Mouse (Mus musculus): ENCODE results near the gene Samd9l.
"Not testable (repeated sequence)": the region's sequence is repeated elsewhere in the genome, so short reads cannot be mapped to it uniquely, and the experiment has no call there.

Gene Samd9l

DNA sequence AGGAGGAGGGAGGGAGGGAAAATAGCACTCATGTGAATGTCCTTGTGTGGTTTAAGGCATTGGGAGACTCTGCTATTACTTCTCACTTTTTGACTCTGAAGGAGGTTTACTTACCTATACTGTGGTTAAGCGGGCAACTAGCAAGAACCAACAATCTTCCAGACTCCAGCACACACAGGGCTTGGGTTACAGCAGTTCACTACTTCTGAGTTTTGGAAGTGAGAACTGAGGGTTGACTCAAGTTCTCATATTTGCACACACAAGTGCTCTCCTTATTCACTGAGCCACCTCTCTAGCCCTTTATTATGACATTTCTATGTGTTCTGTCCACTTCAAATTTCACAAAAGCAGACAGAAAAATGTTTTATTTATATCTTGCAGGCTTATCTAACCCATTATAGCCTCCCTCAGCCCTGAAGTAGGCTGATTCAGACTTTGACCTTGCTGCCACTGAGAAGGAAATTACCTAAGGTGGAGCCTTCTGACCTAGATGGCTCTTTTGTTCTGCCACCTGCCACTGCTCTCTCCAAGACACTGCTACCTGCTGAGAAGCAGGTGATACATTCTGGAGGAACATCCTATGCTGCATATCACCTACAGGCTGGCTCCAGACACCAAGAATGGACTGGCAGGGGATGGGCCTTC, 55.6 kb downstream of the Samd9l start:
- not testable (repeated sequence) for DNase-seq (ENCODE audit: low read depth)

DNA sequence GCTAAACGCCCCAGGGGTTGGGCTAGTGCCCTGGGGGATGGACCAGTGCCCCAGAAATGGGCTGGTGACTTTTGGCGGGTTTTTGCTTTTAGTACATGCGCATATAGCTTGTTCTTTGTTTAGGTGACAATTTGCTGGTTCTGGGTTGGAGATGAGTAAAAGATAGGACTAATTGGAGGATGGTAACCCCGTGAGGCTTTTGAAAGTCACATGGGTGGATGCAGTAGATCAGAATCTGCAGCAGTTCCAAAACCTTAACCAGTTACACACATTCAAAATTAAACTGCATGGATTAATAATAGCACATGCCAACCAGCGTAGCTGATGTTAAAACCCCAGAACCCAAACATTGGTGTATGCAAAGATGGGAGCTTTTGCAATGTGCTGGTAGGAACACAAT, 57.9 kb downstream of the Samd9l start:
- no peak for DNase-seq (ENCODE audit: low read depth)

DNA sequence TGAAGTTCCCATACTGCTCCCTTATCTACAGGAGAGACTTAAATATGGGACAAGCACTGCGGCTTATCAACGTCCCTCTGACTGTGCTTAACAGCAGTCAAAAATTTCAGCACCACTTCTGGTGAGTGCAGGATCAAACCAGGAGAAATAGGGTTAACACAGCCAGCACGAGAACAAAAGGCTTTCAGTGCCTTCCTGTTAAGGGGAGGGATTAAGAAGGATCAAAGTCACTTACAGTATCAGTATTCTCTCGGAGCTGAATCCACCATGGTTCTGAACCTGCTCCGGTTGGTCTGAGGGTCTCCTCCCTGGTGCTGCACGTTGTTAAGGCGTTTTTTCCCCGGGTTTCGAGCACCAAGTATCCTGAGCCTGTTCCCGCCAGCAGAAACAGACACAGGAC, 58.4 kb downstream of the Samd9l start:
- DNase-seq (ENCODE audit: low read depth): not testable (repeated sequence)

DNA sequence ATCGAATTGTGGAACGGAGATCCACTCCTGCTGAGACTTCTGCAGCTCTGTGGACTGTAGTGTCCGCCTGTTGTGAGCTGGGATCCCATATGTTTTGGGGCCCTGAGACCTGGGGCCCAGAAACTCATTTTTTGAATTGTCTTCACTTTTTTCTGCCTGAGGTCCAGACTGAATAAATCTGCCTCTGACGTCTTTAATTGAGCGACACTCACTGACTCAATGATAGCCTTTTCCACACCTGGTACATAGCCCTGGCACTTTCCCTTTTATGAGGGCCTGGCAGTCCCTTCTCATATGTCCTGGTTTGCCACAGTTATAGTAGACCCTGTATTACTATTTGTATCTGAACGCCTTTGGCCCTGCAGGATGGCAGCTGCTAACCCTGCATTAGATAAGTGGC, 60.2 kb downstream of the Samd9l start:
- not testable (repeated sequence) for DNase-seq (ENCODE audit: low read depth)

All from c-Kit-positive CD71-negative TER-119-negative erythroid progenitor cells, embryonic 14.5 days (primary cell).